Mouse (Mus musculus): ENCODE results near the gene Gng2. TPM values are rescaled to one million over a fixed set of nuclear protein-coding genes. Genes with fewer than 3 reads are reported as not detected.

The Gng2 gene
- polyA plus RNA-seq, 1 experiment from 2014 or later: 11.6 TPM

GRCm38 (mm10) chr14:19970845-19971244, 6.6 kb downstream of the Gng2 start:
- Histone ChIP-seq H3K4me1 (ENCODE audit: control insufficient read depth, low read depth, low read length) (no peaks in the 10 kb centered on the region; the same call in 1 of the 2 replicates), H3K27ac (ENCODE audit: low read length) (0 out of 2 replicates have a peak overlapping the region, but pooled peaks have one; percentile 17), H3K4me3 (ENCODE audit: low read depth, low read length) (no peak overlapping the region), H3K9ac (ENCODE audit: low read depth, low read length) (no peak overlapping the region), H3K4me2 (ENCODE audit: low read depth, low read length) (no peak overlapping the region), H3K27me3 (ENCODE audit: control insufficient read depth, insufficient read depth, low read depth, low read length) (peaks cover 6% of the 10 kb centered on the region), H3K36me3 (ENCODE audit: control insufficient read depth, insufficient read depth) (no peaks in the 10 kb centered on the region), H3K9me3 (replicated peaks; ENCODE audit: control insufficient read depth, low read length) (no peaks in the 10 kb centered on the region)
- 0 out of 2 replicates have a peak, but pooled peaks have one; percentile 24 for ATAC-seq (ENCODE audit: low read depth)
- 15% methylated on average over 3 of the region's 3 CpGs for WGBS (ENCODE audit: insufficient replicate concordance)

- Histone ChIP-seq H3K27me3 (ENCODE audit: control insufficient read depth, insufficient read depth, low read depth, low read length) (peaks cover 5% of the 10 kb centered on the region), H3K27ac (ENCODE audit: low read length) (no peak overlapping the region), H3K9me3 (replicated peaks; ENCODE audit: control insufficient read depth, low read length) (no peaks in the 10 kb centered on the region), H3K36me3 (ENCODE audit: control insufficient read depth, insufficient read depth) (no peaks in the 10 kb centered on the region), H3K9ac (ENCODE audit: low read depth, low read length) (no peak overlapping the region), H3K4me1 (ENCODE audit: control insufficient read depth, low read depth, low read length) (no peaks in the 10 kb centered on the region; the same call in 1 of the 2 replicates), H3K4me2 (ENCODE audit: low read depth, low read length) (no peak overlapping the region), H3K4me3 (ENCODE audit: low read depth, low read length) (no peak overlapping the region)
- 47% methylated on average over 6 of the region's 6 CpGs for WGBS (ENCODE audit: insufficient replicate concordance)
- ATAC-seq (ENCODE audit: low read depth): no peak
Observed at GRCm38 (mm10) chr14:19970106-19970785, 7.2 kb downstream of the Gng2 start.

GRCm38 (mm10) chr14:19969566-19969965, 7.9 kb downstream of the Gng2 start:
- no peak overlapping the region for H3K27ac ChIP-seq (ENCODE audit: low read length)
- WGBS (ENCODE audit: insufficient replicate concordance): 22% methylated on average over 1 of the region's 1 CpGs
- H3K27me3 ChIP-seq (ENCODE audit: control insufficient read depth, insufficient read depth, low read depth, low read length): no peaks in the 10 kb centered on the region
- no peaks in the 10 kb centered on the region for H3K9me3 ChIP-seq (replicated peaks; ENCODE audit: control insufficient read depth, low read length)
- no peak for ATAC-seq (ENCODE audit: low read depth)
- H3K4me3 ChIP-seq (ENCODE audit: low read depth, low read length): no peak overlapping the region
- H3K36me3 ChIP-seq (ENCODE audit: control insufficient read depth, insufficient read depth): no peaks in the 10 kb centered on the region
- no peak overlapping the region for H3K4me2 ChIP-seq (ENCODE audit: low read depth, low read length)
- no peaks in the 10 kb centered on the region; the same call in 1 of the 2 replicates for H3K4me1 ChIP-seq (ENCODE audit: control insufficient read depth, low read depth, low read length)
- H3K9ac ChIP-seq (ENCODE audit: low read depth, low read length): no peak overlapping the region

- H3K4me3 ChIP-seq (ENCODE audit: low read depth, low read length): no peak overlapping the region
- ATAC-seq (ENCODE audit: low read depth): no peak
- H3K4me2 ChIP-seq (ENCODE audit: low read depth, low read length): no peak overlapping the region
- WGBS (ENCODE audit: insufficient replicate concordance): 21% methylated on average over 5 of the region's 5 CpGs
- H3K27me3 ChIP-seq (ENCODE audit: control insufficient read depth, insufficient read depth, low read depth, low read length): no peaks in the 10 kb centered on the region
- peak overlapping the region; percentile 60; the same call in 1 of the 2 replicates for H3K27ac ChIP-seq (ENCODE audit: low read length)
- H3K9me3 ChIP-seq (replicated peaks; ENCODE audit: control insufficient read depth, low read length): no peaks in the 10 kb centered on the region
- no peaks in the 10 kb centered on the region; the same call in 1 of the 2 replicates for H3K4me1 ChIP-seq (ENCODE audit: control insufficient read depth, low read depth, low read length)
- no peak overlapping the region for H3K9ac ChIP-seq (ENCODE audit: low read depth, low read length)
- H3K36me3 ChIP-seq (ENCODE audit: control insufficient read depth, insufficient read depth): no peaks in the 10 kb centered on the region
Observed at GRCm38 (mm10) chr14:19969011-19969521, 8.4 kb downstream of the Gng2 start.

GRCm38 (mm10) chr14:19968321-19969010, 9.0 kb downstream of the Gng2 start:
- no peak overlapping the region; the same call in 1 of the 2 replicates for H3K4me2 ChIP-seq (ENCODE audit: low read depth, low read length)
- no peaks in the 10 kb centered on the region for H3K36me3 ChIP-seq (ENCODE audit: control insufficient read depth, insufficient read depth)
- no peaks in the 10 kb centered on the region for H3K9me3 ChIP-seq (replicated peaks; ENCODE audit: control insufficient read depth, low read length)
- H3K9ac ChIP-seq (ENCODE audit: low read depth, low read length): no peak overlapping the region
- ATAC-seq (ENCODE audit: low read depth): no peak
- H3K27me3 ChIP-seq (ENCODE audit: control insufficient read depth, insufficient read depth, low read depth, low read length): no peaks in the 10 kb centered on the region
- WGBS (ENCODE audit: insufficient replicate concordance): 33% methylated on average over 7 of the region's 7 CpGs
- peak overlapping the region; percentile 60 for H3K27ac ChIP-seq (ENCODE audit: low read length)
- H3K4me3 ChIP-seq (ENCODE audit: low read depth, low read length): peak overlapping the region; percentile 8; the same call in 1 of the 2 replicates
- no peaks in the 10 kb centered on the region; the same call in 1 of the 2 replicates for H3K4me1 ChIP-seq (ENCODE audit: control insufficient read depth, low read depth, low read length)

- no peak overlapping the region for H3K9ac ChIP-seq (ENCODE audit: low read depth, low read length)
- H3K4me2 ChIP-seq (ENCODE audit: low read depth, low read length): no peak overlapping the region
- WGBS (ENCODE audit: insufficient replicate concordance): 57% methylated on average over 8 of the region's 8 CpGs
- H3K4me1 ChIP-seq (ENCODE audit: control insufficient read depth, low read depth, low read length): no peaks in the 10 kb centered on the region; the same call in 1 of the 2 replicates
- no peaks in the 10 kb centered on the region for H3K27me3 ChIP-seq (ENCODE audit: control insufficient read depth, insufficient read depth, low read depth, low read length)
- ATAC-seq (ENCODE audit: low read depth): no peak
- no peak overlapping the region for H3K27ac ChIP-seq (ENCODE audit: low read length)
- no peaks in the 10 kb centered on the region for H3K9me3 ChIP-seq (replicated peaks; ENCODE audit: control insufficient read depth, low read length)
- no peaks in the 10 kb centered on the region for H3K36me3 ChIP-seq (ENCODE audit: control insufficient read depth, insufficient read depth)
- H3K4me3 ChIP-seq (ENCODE audit: low read depth, low read length): no peak overlapping the region
Observed at GRCm38 (mm10) chr14:19967482-19967881, 9.9 kb downstream of the Gng2 start.

- no peaks in the 10 kb centered on the region for H3K4me1 ChIP-seq (ENCODE audit: control insufficient read depth, low read depth, low read length)
- H3K36me3 ChIP-seq (ENCODE audit: control insufficient read depth, insufficient read depth): no peaks in the 10 kb centered on the region
- H3K9me3 ChIP-seq (replicated peaks; ENCODE audit: control insufficient read depth, low read length): no peaks in the 10 kb centered on the region
- 63% methylated on average over 5 of the region's 5 CpGs for WGBS (ENCODE audit: insufficient replicate concordance)
- H3K4me3 ChIP-seq (ENCODE audit: low read depth, low read length): no peak overlapping the region
- no peak overlapping the region for H3K27ac ChIP-seq (ENCODE audit: low read length)
- no peak for ATAC-seq (ENCODE audit: low read depth)
- H3K4me2 ChIP-seq (ENCODE audit: low read depth, low read length): no peak overlapping the region
- no peaks in the 10 kb centered on the region for H3K27me3 ChIP-seq (ENCODE audit: control insufficient read depth, insufficient read depth, low read depth, low read length)
- no peak overlapping the region for H3K9ac ChIP-seq (ENCODE audit: low read depth, low read length)
Observed at GRCm38 (mm10) chr14:19963961-19964505, 13.4 kb downstream of the Gng2 start.

GRCm38 (mm10) chr14:19961924-19962915, 15.2 kb downstream of the Gng2 start:
- ATAC-seq (ENCODE audit: low read depth): no peak
- H3K9ac ChIP-seq (ENCODE audit: low read depth, low read length): no peak overlapping the region
- H3K4me2 ChIP-seq (ENCODE audit: low read depth, low read length): no peak overlapping the region
- no peaks in the 10 kb centered on the region for H3K9me3 ChIP-seq (replicated peaks; ENCODE audit: control insufficient read depth, low read length)
- no peaks in the 10 kb centered on the region for H3K27me3 ChIP-seq (ENCODE audit: control insufficient read depth, insufficient read depth, low read depth, low read length)
- no peaks in the 10 kb centered on the region for H3K36me3 ChIP-seq (ENCODE audit: control insufficient read depth, insufficient read depth)
- H3K4me3 ChIP-seq (ENCODE audit: low read depth, low read length): no peak overlapping the region
- H3K4me1 ChIP-seq (ENCODE audit: control insufficient read depth, low read depth, low read length): no peaks in the 10 kb centered on the region
- no peak overlapping the region for H3K27ac ChIP-seq (ENCODE audit: low read length)
- WGBS (ENCODE audit: insufficient replicate concordance): 53% methylated on average over 15 of the region's 15 CpGs

Measured in liver, embryonic 16.5 days (tissue).